Mouse (Mus musculus) cortical plate, adult 2 months (tissue): ENCODE data around the gene Asprv1. TPM values are rescaled to one million over a fixed set of nuclear protein-coding genes. Genes with fewer than 3 reads are reported as not detected.

ENCODE experiments used
- H3K27ac ChIP-seq: fragments of 200-500 bp; 2 replicates; pipeline ENCODE4 v1.5.1; 2012; ENCODE audit warnings: low read length, control low read depth, inconsistent platforms; ENCODE audit not compliant: insufficient read depth
- H3K4me1 ChIP-seq: fragments of 200-500 bp; 2 replicates; pipeline ENCODE4 v1.6.1; 2011; ENCODE audit warnings: low read length; ENCODE audit not compliant: control insufficient read depth, insufficient read depth
- H3K4me3 ChIP-seq: fragments of 200-500 bp; 2 replicates; pipeline ENCODE4 v1.5.1; 2011; ENCODE audit warnings: mild to moderate bottlenecking, low read length, control low read depth; ENCODE audit not compliant: insufficient read depth
- CTCF ChIP-seq: fragments of 200-500 bp; IDR thresholded peaks from 2 replicates; pipeline ENCODE4 v1.5.1; 2011; ENCODE audit warnings: mild to moderate bottlenecking, control low read depth, low read length; ENCODE audit not compliant: insufficient read depth; ENCODE audit errors: extremely low read depth
- POLR2A ChIP-seq: fragments of 200-500 bp; IDR thresholded peaks from 2 replicates; pipeline ENCODE4 v1.6.1; 2011; ENCODE audit warnings: mild to moderate bottlenecking, low read length, control low read depth; ENCODE audit not compliant: insufficient read depth; ENCODE audit errors: extremely low read depth
- polyA plus RNA-seq: library from polyadenylated mRNA; depleted of rRNA; stranded (reverse); fragments of >200 nt; gene quantifications from 2 replicates; pipeline ENCODE4 v1.2.3, GENCODE M21; 2012; rRNA removed

Asprv1 gene
- polyA plus RNA-seq, 1 experiment: 3.0 TPM

DNA sequence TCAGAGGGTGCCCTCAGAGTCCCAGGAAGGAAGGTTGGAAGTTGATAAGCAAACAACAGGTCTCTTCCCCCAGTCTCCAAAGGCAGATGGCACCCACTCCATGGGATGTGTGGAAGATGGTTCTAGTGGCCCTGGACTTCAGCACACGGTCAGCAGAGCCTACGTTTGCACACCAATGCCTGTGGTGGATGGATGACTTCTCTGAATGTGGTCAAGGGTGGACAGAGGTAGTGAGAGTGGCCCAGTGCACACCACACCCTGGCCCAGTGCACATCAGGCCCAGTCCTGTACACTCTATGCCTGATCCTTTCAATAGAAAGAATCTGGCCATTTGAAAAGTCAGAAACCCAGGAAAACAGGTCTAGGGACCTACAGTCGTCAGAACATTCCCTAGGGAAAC, 30.5 kb downstream of the Asprv1 start:
- H3K27ac ChIP-seq: no peak overlapping the region
- no peak overlapping the region for H3K4me3 ChIP-seq
- H3K4me1 ChIP-seq: no peaks in the 10 kb centered on the region
- TF ChIP-seq CTCF (no peak), POLR2A (no peak)

- H3K4me1 ChIP-seq: peaks cover 2% of the 10 kb centered on the region; the same call in 1 of the 2 replicates
- TF ChIP-seq POLR2A (no peak), CTCF (no peak)
- no peak overlapping the region for H3K27ac ChIP-seq
- H3K4me3 ChIP-seq: no peak overlapping the region
Measured at GRCm38 (mm10) chr6:86660161-86660877, 32.4 kb downstream of the Asprv1 start.

- H3K27ac ChIP-seq: no peak overlapping the region
- peaks cover 9% of the 10 kb centered on the region for H3K4me1 ChIP-seq
- H3K4me3 ChIP-seq: no peak overlapping the region
- TF ChIP-seq CTCF (no peak), POLR2A (no peak)
Measured at GRCm38 (mm10) chr6:86665076-86665475, 37.1 kb downstream of the Asprv1 start.

DNA sequence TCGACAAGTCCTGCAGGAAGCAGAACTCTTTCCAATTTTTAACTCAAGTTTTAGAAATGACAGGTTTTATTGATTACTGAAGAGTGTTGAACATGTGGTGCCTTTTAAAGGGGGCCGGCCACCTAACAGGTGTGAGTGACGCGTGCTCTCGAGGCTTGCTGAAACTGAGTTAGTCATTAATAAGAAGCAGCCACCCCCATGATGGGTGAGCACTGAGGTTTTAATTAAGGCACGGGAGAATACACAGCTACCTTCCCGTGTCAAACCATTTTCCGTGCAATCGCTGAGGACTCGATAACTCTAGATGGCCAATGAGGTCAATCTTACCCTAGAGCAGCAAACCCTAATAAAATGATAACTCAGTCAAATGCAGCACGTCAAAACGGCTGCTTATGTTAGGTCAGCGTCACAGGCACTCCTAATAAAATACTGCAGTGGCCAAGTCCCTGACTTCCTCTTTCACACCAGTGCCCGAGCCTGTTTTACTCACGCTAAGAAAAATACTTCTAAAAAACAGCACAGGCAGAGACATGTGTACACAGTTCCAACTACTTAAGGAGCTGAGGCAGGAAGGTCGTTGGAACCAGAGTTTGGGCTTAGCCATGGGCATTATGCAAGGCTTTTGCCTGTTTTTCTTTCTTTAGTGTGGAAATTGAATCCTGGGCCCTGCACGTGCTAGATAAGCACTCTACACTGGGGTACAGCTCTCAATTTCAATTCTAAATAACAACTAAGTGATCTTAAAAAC, 37.8 kb downstream of the Asprv1 start:
- Histone ChIP-seq H3K27ac (no peak overlapping the region), H3K4me3 (no peak overlapping the region), H3K4me1 (peaks cover 9% of the 10 kb centered on the region)
- TF ChIP-seq CTCF: no peak
- no peak for TF ChIP-seq POLR2A

DNA sequence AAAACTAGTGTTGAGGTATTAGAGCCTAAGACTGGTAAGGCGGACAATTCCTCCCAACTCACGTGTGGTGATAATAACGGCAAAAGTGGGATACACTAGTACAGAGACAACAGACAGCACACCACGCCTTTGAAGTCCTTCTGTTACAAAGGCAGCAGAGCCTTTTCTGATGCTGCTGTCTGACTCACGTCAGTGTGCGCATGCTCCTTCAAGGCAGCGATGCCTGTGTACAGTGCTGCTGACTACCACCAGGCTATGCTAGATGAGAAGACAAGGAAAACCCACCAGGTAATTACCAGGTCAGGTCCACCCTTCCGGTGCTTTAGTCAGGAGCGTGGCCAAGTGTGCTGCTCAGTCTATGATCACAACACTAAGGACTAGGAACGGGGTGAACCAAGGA, 39.1 kb downstream of the Asprv1 start:
- no peak overlapping the region; the same call in 1 of the 2 replicates for H3K4me3 ChIP-seq
- H3K4me1 ChIP-seq: peaks cover 9% of the 10 kb centered on the region
- no peak overlapping the region for H3K27ac ChIP-seq
- no peak for TF ChIP-seq POLR2A
- no peak for TF ChIP-seq CTCF

DNA sequence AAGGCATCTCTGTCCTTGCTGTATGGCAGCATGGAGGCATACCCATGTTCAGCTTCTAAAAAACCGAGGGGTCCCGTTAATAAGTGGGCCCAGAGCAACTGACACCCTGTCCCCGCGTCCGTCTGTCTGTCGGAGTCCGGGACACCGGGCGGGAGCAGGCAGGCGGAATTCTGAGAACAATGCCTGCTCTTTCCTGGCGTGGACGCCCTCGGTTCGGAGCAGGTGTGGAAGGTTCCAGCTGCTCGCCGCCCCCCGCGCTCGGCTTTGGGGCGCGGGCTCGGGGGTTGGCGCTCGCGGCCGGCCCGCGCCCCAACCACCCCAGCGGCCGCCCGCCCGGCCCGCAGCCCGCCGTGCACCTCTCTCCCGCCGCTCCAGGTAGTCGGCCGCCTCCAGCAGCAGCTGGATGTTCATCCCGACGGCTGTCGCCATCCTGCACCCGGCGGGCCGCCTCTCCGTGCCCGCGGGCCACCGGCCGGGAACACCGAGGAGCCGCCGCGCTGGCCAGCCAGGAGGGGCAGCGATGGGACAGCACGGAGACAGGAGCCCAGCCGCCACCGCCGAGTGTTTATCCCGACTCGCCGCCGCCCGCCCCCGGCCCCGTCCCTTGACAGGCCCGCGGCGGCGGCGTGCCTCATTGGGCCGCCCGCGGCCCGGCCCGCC, 40.7 kb downstream of the Asprv1 start, which contains the start of gene Mxd1:
Gene Mxd1 (minus strand): TSS at position 582 of the 660 bp plus-strand sequence.
- peaks cover 9% of the 10 kb centered on the region for H3K4me1 ChIP-seq
- H3K27ac ChIP-seq: 0 out of 2 replicates have a peak within 1 kb of the TSS, but pooled peaks have one; percentile 14

DNA sequence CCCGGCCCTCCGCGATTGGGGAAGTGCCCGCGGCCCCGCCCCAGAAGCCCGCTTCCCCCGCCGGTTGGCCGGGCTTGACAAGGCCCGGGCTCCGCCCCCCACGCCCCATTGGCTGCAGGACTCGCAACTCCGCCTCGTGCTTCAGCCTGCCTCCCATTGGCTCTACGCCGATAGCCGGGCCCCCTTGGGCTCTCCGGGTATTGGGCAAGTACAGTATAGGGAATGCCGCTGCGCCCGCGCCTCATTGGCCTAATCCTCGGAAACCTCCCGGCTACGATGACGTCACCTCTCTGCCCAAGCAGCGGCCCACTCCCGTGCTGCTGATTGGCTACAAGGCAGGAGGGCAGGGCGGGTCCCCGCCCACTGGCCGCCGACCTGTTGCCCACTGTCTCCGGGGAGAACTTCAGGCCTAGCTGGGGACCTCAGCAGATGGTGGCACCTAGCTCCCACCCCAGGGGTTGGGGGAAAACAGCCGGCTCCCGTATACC, 41.3 kb downstream of the Asprv1 start:
- Histone ChIP-seq H3K4me1 (peaks cover 9% of the 10 kb centered on the region), H3K27ac (0 out of 2 replicates have a peak overlapping the region, but pooled peaks have one; percentile 14), H3K4me3 (peak overlapping the region; percentile 53)
- TF ChIP-seq CTCF (no peak), POLR2A (peak; percentile 35; the same call in 1 of the 2 replicates)

More for the DNA sequence above, 40.7 kb downstream of the Asprv1 start, which contains the start of gene Mxd1:
- peak within 1 kb of the TSS; percentile 53 for H3K4me3 ChIP-seq
- TF ChIP-seq CTCF: no peak
- 0 out of 2 replicates have a peak, but pooled peaks have one; percentile 14 for TF ChIP-seq POLR2A

GRCm38 (mm10) chr6:86670873-86671272, 42.9 kb downstream of the Asprv1 start:
- TF ChIP-seq CTCF (peak; percentile 82), POLR2A (no peak)
- H3K4me1 ChIP-seq: peaks cover 7% of the 10 kb centered on the region; the same call in 1 of the 2 replicates
- no peak overlapping the region for H3K4me3 ChIP-seq
- H3K27ac ChIP-seq: no peak overlapping the region

- no peak overlapping the region for H3K4me3 ChIP-seq
- TF ChIP-seq CTCF (no peak), POLR2A (no peak)
- H3K4me1 ChIP-seq: peaks cover 1% of the 10 kb centered on the region; the same call in 1 of the 2 replicates
- no peak overlapping the region for H3K27ac ChIP-seq
Measured at GRCm38 (mm10) chr6:86678341-86678740, 50.4 kb downstream of the Asprv1 start.

Other genes starting within 250 kb of the Asprv1 start
- 64.9 and 67.2 TPM in 2 replicates for gene Pcyox1, start 231.0 kb upstream of the Asprv1 start, polyA plus RNA-seq
- gene Tia1, start 223.9 kb upstream of the Asprv1 start, polyA plus RNA-seq: 122 and 144 TPM in 2 replicates
- gene Gm44790, start 201.5 kb upstream of the Asprv1 start, polyA plus RNA-seq: 1.0 and 1.5 TPM in 2 replicates
- 21.6 and 21.8 TPM in 2 replicates for gene C87436, start 189.8 kb upstream of the Asprv1 start, polyA plus RNA-seq
- gene Pcbp1, start 101.8 kb upstream of the Asprv1 start, polyA plus RNA-seq: 158 and 165 TPM in 2 replicates
- 20.6 and 20.8 TPM in 2 replicates for gene Mxd1, start 41.0 kb downstream of the Asprv1 start, polyA plus RNA-seq
- 55.2 and 59.4 TPM in 2 replicates for gene Snrnp27, start 56.4 kb downstream of the Asprv1 start, polyA plus RNA-seq
- 27.9 and 28.6 TPM in 2 replicates for gene Gmcl1, start 105.2 kb downstream of the Asprv1 start, polyA plus RNA-seq
- 7.0 and 7.1 TPM in 2 replicates for gene Anxa4, start 165.4 kb downstream of the Asprv1 start, polyA plus RNA-seq
- gene Aak1, start 221.4 kb downstream of the Asprv1 start, polyA plus RNA-seq: 152 and 173 TPM in 2 replicates